Mouse (Mus musculus): Measurements from ENCODE around the gene C2cd4b.
A peak's percentile ranks its signal among the peaks of the same experiment; 100 is the strongest.
"Not testable (repeated sequence)": the region's sequence is repeated elsewhere in the genome, so short reads cannot be mapped to it uniquely, and the experiment has no call there.

The C2cd4b gene

GRCm38 (mm10) chr9:67759163-67759955 is at the start of gene C2cd4b:
Gene C2cd4b, plus strand, starts transcription at chr9:67759437.
- DNase-seq (ENCODE audit: low spot score): peak; percentile 83

DNA sequence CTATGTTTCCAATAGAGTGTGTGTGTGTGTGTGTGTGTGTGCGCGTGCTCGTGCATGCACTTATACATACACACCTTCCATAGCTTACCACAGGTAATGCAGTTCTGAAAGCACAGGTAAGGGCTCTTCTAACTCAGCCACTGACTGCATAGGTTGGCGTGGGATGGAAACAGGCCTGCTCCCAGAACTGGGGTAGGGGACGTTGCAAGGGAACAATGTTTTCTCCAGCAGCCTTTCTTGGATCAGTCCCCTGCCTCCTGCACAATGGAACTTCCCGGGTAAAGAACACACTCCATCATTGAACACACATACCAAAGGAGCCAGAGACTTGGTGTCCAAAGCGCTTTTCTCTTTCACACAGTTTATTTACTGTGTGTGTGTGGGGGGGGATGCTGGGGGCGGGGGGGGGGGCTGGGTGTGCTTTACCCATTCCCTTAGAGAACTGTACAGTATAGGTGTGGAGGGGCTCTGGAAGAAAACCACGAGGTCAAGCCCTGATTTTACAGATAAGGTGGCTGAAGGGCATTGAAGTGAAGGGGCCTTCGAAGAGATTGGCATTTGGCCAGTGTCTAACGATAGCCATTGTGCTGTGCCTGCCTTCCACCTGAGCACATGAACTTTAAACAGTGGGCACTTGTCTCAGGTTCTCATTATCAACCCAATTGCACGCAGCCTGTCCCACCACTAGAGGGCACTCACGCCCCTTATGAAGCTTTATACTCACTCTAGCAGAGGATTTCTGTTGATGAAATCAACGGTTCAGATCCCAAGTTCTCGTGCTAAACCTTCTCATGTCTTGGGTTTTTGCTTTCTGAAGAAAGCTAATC is 48.0 kb upstream of the C2cd4b start:
- DNase-seq (ENCODE audit: low spot score): peak; percentile 70

GRCm38 (mm10) chr9:67712146-67712545 is 47.1 kb upstream of the C2cd4b start:
- DNase-seq (ENCODE audit: low spot score): no peak

DNA sequence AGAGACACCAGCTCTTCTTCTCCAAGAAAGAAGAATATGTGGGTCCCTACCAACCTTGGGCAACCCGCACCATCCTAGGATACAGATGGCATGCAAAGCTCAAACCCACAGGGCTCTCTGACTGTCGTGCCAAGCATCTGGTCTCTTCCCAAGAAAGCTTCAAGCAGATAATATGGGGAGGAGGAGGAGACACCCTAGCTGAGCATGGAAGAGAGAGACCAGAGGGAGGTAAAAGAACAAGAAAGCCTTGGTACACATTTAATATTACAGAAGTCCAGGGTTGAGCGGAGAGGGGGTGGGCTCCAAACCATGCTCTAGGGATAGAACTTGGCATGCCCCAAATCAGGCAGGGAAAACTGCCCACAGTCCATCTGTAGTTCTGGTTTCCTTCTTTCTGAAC is 42.2 kb upstream of the C2cd4b start:
- DNase-seq (ENCODE audit: low spot score): no peak

- no peak for DNase-seq (ENCODE audit: low spot score)
Measured at GRCm38 (mm10) chr9:67718596-67718995, 40.6 kb upstream of the C2cd4b start.

DNA sequence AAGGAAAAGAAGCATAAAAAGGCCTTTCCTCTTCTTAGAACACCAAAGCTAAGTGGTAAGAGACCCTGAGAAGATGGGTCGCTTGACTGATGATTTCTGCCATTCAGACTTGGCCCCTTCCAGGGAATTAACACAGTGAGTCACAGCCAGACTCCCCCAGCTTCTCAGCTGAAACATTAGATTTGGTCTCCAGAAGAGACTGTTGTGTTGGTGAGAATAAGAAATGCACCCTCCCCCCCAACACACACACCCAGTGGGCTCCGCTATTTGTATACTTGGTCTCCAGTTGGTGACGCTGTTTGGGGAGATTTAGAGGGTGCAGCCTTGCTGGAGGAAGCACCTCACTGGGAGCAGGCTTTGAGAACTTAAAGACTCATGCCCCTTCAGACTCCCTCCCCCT is 39.1 kb upstream of the C2cd4b start:
- DNase-seq (ENCODE audit: low spot score): no peak

DNA sequence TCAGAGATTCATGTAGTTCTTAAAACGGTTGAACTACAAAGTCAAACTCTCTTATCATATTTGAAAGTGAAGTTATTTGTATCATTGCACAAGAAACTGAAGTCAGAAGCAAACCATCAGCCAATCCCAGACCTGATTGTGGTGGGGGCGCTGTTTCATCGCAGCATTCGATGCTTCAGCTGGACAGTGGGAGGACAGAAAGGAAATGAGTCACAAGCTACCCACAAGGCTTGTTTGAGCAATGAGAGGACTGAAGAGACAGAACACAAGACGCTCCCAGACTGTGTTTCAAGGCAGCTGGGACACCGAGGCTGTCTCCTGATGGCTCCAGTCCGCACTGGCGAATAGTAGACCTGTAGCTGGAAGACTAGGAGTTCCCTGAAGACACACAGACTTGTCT is 36.9 kb upstream of the C2cd4b start:
- DNase-seq (ENCODE audit: low spot score): no peak

DNA sequence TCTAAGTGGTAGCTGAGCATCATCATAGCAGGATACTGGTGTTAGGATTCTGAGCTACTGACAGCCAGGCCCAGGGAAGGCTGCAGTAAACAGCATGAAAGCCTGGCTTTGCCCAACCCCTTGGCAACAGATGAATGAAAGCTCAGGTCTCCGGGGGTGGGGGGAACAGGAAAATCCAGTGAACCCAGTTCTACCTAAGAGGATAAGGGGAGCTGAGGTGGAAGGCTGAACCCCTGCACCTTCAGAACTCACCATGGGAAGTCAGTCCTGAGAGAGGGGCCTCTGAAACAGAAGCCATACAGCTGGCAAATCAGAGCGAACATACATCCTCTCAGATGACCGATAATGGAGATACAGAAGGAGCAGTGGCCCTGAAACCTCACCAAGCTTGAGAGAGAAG is 34.0 kb upstream of the C2cd4b start:
- no peak for DNase-seq (ENCODE audit: low spot score)

GRCm38 (mm10) chr9:67733716-67734115 is 25.5 kb upstream of the C2cd4b start:
- no peak for DNase-seq (ENCODE audit: low spot score)

DNA sequence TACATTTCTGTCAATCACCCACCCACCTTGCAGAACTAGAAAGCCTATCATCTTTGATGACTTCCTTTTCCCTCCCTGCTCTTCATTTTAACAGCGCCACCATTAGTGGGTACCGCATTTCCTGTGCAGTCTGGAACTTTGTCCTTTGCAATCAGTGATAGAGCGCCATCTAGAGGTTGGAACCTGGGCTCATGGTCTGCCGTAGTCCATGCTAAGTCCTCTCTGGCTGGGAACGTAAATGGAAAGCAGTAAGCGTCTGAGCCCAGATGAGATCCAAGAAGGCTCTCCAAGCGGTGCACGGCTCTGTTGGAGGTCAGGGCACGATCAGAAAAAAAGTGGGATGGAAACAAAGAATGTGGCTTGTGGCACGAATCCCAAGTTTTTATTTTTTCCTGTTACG is 23.8 kb upstream of the C2cd4b start:
- DNase-seq (ENCODE audit: low spot score): peak; percentile 53

DNA sequence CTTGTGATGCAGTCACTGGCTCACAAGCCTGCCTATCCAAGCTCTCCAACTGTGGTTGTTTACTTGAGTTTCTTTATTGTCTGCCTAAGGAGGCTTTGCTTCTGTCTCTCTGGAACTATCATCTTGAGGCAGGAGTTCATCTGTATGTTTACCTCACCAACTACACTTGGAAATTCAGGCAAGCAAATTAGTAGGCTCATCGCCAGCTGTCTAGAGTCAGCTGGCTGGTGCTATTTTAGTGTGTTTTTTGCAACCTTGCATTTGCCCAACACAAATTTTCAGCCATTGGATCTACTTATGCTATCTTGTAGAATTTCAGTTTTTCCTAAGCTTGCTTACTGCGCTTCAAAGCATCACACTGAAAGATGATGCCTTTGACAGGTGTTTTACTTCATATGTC is 18.0 kb upstream of the C2cd4b start:
- no peak for DNase-seq (ENCODE audit: low spot score)

DNA sequence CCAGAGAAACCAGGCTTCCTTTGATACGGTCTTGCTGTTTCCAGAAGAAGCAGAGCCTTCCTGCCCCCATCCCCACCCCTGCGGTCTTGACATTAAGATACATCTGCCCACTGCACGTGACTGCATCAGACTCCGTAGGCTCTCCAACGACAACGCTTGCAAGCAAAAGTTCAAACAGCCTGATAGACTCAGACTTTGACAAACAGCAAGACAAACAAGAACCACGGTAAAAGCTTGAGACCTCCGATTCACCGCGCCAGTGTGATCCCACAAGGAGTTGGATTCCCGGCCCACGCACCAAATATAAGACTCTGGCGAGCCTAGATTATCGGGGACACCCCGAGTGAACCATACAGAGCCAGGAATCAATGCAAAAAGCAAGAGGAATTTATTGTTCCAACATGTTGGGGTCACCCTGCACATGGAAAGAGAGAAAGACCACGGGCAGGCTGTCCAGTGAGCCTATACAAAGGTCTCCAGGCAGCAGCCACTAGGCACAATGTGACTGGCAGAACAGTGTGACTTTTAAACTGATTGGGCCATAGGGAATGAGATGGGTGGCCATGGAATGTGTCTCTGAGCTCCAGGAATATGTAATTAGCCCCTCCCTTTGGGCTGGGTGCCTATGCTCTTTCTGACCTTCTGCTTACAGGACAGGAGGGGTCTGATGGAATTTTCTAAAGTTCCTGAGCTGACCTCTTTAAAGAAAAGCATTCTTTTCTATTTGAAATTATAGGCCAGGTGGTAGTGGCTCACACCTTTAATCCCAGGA is 5.6 kb upstream of the C2cd4b start:
- no peak for DNase-seq (ENCODE audit: low spot score)

DNA sequence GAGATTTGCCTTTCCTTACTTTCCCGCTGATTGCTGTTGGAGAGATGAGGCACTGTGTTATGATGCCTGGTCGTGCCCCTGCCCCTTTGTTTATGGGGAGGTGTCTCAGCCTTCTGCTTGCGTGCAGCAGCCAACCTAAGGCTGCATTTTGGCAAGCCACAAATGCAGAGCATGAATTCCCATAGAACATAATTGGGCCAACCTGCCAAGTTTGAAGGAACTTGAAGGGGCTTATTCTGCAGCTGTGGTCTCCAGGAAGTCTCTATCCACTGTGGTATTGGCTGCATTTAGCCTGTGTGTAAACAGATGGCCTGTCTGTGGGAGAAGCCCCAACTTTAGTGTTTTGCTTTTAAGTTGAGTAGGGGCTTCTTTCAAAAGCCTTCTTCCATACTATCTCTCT is 4.5 kb upstream of the C2cd4b start:
- no peak for DNase-seq (ENCODE audit: low spot score)

DNA sequence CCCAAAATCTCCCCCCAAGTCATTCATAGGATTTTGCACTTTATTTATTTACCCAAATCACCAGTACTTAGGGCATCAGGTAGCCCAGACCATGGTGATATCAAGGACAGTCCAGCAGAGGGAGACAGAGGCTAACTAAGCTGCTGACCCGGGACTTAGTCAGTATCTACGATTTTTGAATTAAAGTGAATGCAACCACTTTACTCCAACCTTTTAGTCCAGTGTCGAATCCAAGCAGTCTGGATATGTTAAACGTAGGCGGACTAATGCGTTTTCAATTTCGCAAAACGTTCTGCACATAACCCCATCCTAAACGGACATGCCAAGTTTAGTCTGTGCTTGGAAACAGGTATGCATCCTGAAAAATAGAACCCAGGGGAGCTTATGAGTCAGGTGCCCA is 551 bp upstream of the C2cd4b start:
- DNase-seq (ENCODE audit: low spot score): peak; percentile 62

DNA sequence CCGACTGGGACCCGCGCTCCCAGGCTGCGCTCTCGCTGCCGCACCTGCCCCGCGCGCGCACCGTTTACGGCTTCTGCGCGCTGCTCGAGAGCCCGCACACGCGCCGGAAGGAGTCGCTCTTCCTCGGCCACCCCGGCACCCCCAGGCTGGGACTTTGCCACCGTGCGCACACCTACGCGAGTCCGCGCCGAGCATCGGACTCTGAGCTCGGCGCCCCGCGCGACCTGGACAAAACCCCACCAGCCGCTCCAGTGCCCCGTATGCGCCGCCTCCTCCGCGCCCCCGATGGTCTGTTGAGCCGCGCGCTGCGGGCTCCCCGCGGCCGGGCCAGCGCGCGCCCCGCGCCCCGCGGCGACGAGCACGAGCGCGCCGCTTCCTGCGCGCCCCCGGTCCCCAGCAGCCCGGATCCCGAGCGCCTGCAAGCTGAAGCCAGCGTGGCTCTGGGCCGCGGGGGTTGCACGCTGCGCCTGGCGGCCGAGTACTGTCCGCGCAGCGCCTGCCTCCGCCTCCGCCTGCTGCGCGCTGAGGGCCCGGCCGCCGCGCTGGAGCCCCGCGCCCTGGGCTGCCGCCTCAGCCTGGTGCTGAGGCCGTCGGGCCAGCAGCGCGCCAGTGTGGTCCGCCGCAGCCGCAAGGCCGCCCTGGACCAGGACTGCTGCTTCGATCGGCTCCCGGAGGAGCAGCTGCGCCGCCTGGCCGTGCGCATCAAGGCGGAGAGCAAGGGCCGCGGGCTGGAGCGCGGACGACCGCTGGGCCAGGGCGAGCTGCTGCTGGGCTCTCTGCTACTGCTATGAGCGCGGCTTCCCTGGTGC is 923 bp downstream of the C2cd4b start:
- DNase-seq (ENCODE audit: low spot score): not testable (repeated sequence)

DNA sequence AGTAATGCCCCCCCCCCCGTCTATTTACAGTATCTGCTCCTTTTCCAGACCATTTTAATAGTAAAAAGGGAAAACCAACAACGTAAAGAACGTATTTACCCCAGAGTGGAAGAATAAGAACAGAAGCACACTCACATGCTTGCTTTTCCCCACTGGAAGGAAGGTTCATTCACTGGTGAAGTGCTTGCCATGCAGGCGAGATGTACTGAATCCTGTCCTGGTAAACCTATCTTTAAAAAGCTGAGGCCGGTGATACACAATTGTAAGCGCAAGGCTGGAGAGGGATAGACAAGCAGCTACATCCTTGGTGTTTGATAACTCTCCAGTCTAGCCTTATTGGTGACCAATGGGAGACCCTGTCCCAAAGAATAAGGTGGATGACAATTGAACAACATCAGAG is 1.8 kb downstream of the C2cd4b start:
- DNase-seq (ENCODE audit: low spot score): no peak

GRCm38 (mm10) chr9:67763326-67763725 is 4.1 kb downstream of the C2cd4b start:
- DNase-seq (ENCODE audit: low spot score): no peak

GRCm38 (mm10) chr9:67766405-67766804 is 7.2 kb downstream of the C2cd4b start:
- no peak for DNase-seq (ENCODE audit: low spot score)

DNA sequence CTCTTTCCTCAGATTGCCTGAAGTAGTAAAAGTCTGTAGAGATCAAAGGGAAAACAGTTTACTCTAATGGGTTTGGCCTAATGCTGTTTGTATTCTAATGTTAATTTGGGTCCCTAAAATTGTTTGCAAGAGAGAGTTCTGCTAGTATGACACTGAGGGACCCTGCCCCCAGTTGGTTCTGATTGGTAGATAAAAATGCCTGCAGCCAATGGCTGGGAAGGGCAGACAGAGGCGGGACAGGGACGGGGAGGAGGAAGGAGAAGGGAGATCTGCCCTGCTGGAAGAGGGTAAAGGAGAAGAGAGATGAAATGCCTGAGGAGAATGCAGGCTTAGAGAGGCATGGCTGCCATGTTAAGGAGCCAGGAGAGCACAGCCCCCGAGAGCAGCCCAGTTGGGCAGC is 7.7 kb downstream of the C2cd4b start:
- no peak for DNase-seq (ENCODE audit: low spot score)

DNA sequence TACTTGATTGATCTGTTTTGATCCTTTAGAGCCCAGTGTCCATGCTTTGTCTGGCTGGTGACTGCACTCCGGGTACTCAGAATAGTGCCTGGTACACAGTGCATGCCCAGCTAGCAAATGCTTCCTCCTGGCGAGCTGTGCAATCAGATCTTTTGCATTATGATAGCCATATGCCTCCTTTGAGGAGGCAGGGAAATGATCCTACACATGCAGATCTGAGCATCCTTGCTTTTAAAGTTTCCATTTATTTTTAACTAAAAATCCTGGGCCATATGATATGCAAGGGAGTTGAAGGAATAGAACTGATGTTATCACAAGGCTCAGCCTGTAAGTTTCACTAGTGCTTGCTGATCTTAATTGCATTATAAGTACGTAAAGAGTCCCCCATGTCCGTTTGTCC is 9.6 kb downstream of the C2cd4b start:
- DNase-seq (ENCODE audit: low spot score): no peak

- no peak for DNase-seq (ENCODE audit: low spot score)
Measured at GRCm38 (mm10) chr9:67769401-67769800, 10.2 kb downstream of the C2cd4b start.

DNA sequence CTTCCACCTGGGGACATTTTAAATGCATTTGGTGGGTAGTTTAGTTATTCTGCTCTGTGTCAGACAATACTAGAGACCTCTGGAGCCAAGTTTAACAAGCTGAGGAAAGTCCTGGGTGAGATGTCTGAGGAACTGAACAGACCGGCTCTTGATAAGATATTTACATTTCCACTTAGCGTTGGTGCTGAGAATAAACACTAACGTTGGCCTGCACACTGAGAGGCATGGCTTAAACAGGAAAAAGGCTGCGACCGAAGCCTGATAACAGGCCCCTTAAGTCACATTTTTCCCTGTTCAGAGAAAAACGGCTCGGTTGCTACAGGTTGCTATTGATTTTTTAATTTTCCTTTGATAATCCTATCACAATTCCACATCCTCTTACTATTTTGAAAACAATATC is 12.1 kb downstream of the C2cd4b start:
- peak; percentile 57 for DNase-seq (ENCODE audit: low spot score)

All from lung, postnatal 25 days (tissue).